In genomic region chr11:102188980-102189379, GRCm38 (mm10) we compare ENCODE assay signal across 9 mouse cellular contexts. TPM values are rescaled to one million over a fixed set of nuclear protein-coding genes. Genes with fewer than 3 reads are reported as not detected.
A peak's percentile ranks its signal among the peaks of the same experiment; 100 is the strongest.
DNase-seq lines count a peak whose midpoint lies in the region; ATAC-seq and TF ChIP-seq lines count a peak whose summit lies in the region.
"Had no signal": no experiment of that assay in that cellular context is flagged by ENCODE, and none has a peak within 500 bp of the region (broad histone marks: within the 10 kb centered on the region; RNA-seq: fewer than 3 reads in every experiment).

No protein-coding gene starts in this region.

- no peak overlapping the region for H3ac ChIP-seq in myocyte (ENCODE audit: control insufficient read depth, insufficient read length)

- 58% methylated on average over 6 of the region's 6 CpGs for WGBS in kidney, embryonic 16.5 days
- 70% methylated on average over 6 of the region's 6 CpGs for WGBS in embryonic facial prominence, embryonic 10.5 days
- 72% methylated on average over 6 of the region's 6 CpGs for WGBS in intestine, embryonic 14.5 days

- H3K4me2 ChIP-seq in kidney, embryonic 16.5 days (replicated peaks; ENCODE audit: low read depth, low read length): peak overlapping the region; percentile 87
- peak overlapping the region; percentile 93 for H3K4me2 ChIP-seq in intestine, embryonic 14.5 days (ENCODE audit: low read length)
- H3K4me2 ChIP-seq in myocyte (ENCODE audit: low read depth): peak overlapping the region; percentile 79

- DNase-seq in kidney, postnatal 14 days: no peak
- DNase-seq in embryonic facial prominence, embryonic 10.5 days (ENCODE audit: low spot score): no peak
- no peak for DNase-seq in intestine, embryonic 14.5 days (ENCODE audit: low spot score)
- no peak for DNase-seq in adrenal gland, adult 18-20 months (ENCODE audit: low spot score in 2 of 2)
- no peak for DNase-seq in B cell, adult 2 months
- no peak for DNase-seq in frontal cortex, adult 2 months (ENCODE audit: extremely low spot score in 1 of 2, low spot score in 1 of 2)

- no peaks in the 10 kb centered on the region for H3K9me3 ChIP-seq in kidney, embryonic 16.5 days (ENCODE audit: low read length)
- no peaks in the 10 kb centered on the region for H3K9me3 ChIP-seq in embryonic facial prominence, embryonic 10.5 days
- H3K9me3 ChIP-seq in intestine, embryonic 14.5 days (ENCODE audit: control insufficient read depth, low read length): no peaks in the 10 kb centered on the region

- H3K27ac ChIP-seq in kidney, embryonic 16.5 days (ENCODE audit: low read length): peak overlapping the region; percentile 29
- peak overlapping the region; percentile 85 for H3K27ac ChIP-seq in embryonic facial prominence, embryonic 10.5 days (replicated peaks)
- peak overlapping the region; percentile 51 for H3K27ac ChIP-seq in intestine, embryonic 14.5 days (ENCODE audit: low read depth)

- H3K9ac ChIP-seq in kidney, embryonic 16.5 days (replicated peaks; ENCODE audit: low read length): peak overlapping the region; percentile 77
- H3K9ac ChIP-seq in intestine, embryonic 14.5 days (ENCODE audit: low read length): peak overlapping the region; percentile 64

- peaks cover 9% of the 10 kb centered on the region for H3K79me2 ChIP-seq in myocyte (ENCODE audit: control insufficient read depth, insufficient read depth)

- peaks cover 31% of the 10 kb centered on the region for H3K4me1 ChIP-seq in kidney, embryonic 16.5 days (ENCODE audit: insufficient read depth, low read length)
- peaks cover 36% of the 10 kb centered on the region for H3K4me1 ChIP-seq in embryonic facial prominence, embryonic 10.5 days
- peaks cover 21% of the 10 kb centered on the region for H3K4me1 ChIP-seq in intestine, embryonic 14.5 days (replicated peaks; ENCODE audit: control insufficient read depth, insufficient read depth, low read length)

- no peak for TF ChIP-seq POLR2A in myocyte (IDR thresholded peaks at IDR 0.05; ENCODE audit: insufficient read length, low read depth)

- no peaks in the 10 kb centered on the region for H3K27me3 ChIP-seq in kidney, embryonic 16.5 days (ENCODE audit: insufficient read depth, low read length)
- no peaks in the 10 kb centered on the region for H3K27me3 ChIP-seq in embryonic facial prominence, embryonic 10.5 days (replicated peaks; ENCODE audit: low read depth, poor library complexity, severe bottlenecking)
- H3K27me3 ChIP-seq in intestine, embryonic 14.5 days (replicated peaks; ENCODE audit: control insufficient read depth, insufficient read depth, low read length): no peaks in the 10 kb centered on the region
- no peaks in the 10 kb centered on the region for H3K27me3 ChIP-seq in myocyte (ENCODE audit: control insufficient read depth, insufficient read depth, insufficient read length)

- no peak for ATAC-seq in kidney, embryonic 16.5 days (ENCODE audit: low FRiP score, low TSS enrichment)
- ATAC-seq in intestine, embryonic 14.5 days (replicated peaks; ENCODE audit: low FRiP score, low TSS enrichment, low read depth): no peak

- H3K4me3 ChIP-seq in kidney, embryonic 16.5 days (ENCODE audit: low read length): peak overlapping the region; percentile 71
- H3K4me3 ChIP-seq in embryonic facial prominence, embryonic 10.5 days: peak overlapping the region; percentile 76
- peak overlapping the region; percentile 59; the same call in 1 of the 2 replicates for H3K4me3 ChIP-seq in intestine, embryonic 14.5 days (ENCODE audit: low read depth, low read length)
- peak overlapping the region; percentile 49 for H3K4me3 ChIP-seq in myocyte

- H3K36me3 ChIP-seq in kidney, embryonic 16.5 days (ENCODE audit: insufficient read depth, low read length): peaks cover 12% of the 10 kb centered on the region
- H3K36me3 ChIP-seq in embryonic facial prominence, embryonic 10.5 days (replicated peaks): peaks cover 24% of the 10 kb centered on the region
- H3K36me3 ChIP-seq in intestine, embryonic 14.5 days (ENCODE audit: control insufficient read depth, insufficient read depth, low read length): peaks cover 15% of the 10 kb centered on the region; the same call in 1 of the 2 replicates
- H3K36me3 ChIP-seq in myocyte (ENCODE audit: control insufficient read depth, insufficient read depth): no peaks in the 10 kb centered on the region

TF ChIP-seq in myocyte, 11 proteins besides CTCF, POLR2A, EP300 and RAD21:
- TF ChIP-seq MAX (IDR thresholded peaks at IDR 0.05; ENCODE audit: low read depth) (no peak), POLR2AphosphoS2 (IDR thresholded peaks at IDR 0.05; ENCODE audit: insufficient read length, low read depth) (no peak), TCF3 (IDR thresholded peaks at IDR 0.05; ENCODE audit: insufficient read length, low read depth) (no peak), SRF (IDR thresholded peaks at IDR 0.05; ENCODE audit: control insufficient read depth, insufficient read length, low read depth) (no peak), REST (IDR thresholded peaks at IDR 0.05; ENCODE audit: insufficient read depth, insufficient read length) (no peak), E2F4 (IDR thresholded peaks at IDR 0.05; ENCODE audit: insufficient read depth) (no peak), MYOD1 (IDR thresholded peaks at IDR 0.05; ENCODE audit: control insufficient read depth in 1 of 3, insufficient read length in 2 of 3, low read depth in 2 of 3) (no peak), CEBPB (IDR thresholded peaks at IDR 0.05; ENCODE audit: insufficient read depth, poor library complexity, severe bottlenecking) (no peak), MYOG (IDR thresholded peaks at IDR 0.05; ENCODE audit: control insufficient read depth in 1 of 3, insufficient read depth in 1 of 3, insufficient read length in 2 of 3, low read depth in 2 of 3) (no peak), USF1 (IDR thresholded peaks at IDR 0.05; ENCODE audit: low read depth) (no peak), TCF12 (IDR thresholded peaks at IDR 0.05; ENCODE audit: insufficient read depth, poor library complexity, severe bottlenecking) (no peak)

RNA-seq across cellular contexts. Expression of gene G6pc3, which starts 0.4 kb away (rescaled TPM):
- polyA plus RNA-seq in kidney, embryonic 16.5 days (2015; fragmentation: Nextera tagmentation; extraction: Ambion mirVana): 46.0 and 49.9 TPM in 2 replicates
- polyA plus RNA-seq in embryonic facial prominence, embryonic 10.5 days (2016; fragmentation: Nextera tagmentation; extraction: Ambion mirVana): 38.2 and 39.6 TPM in 2 replicates
- 36.0 and 37.4 TPM in 2 replicates for polyA plus RNA-seq in intestine, embryonic 14.5 days (2014; fragmentation: Nextera tagmentation; extraction: Ambion mirVana)
- polyA plus RNA-seq in myocyte (2012; fragmentation: generic; extraction: Trizol): 58.1 TPM
- 100 to 1,000 TPM; 121 to 128 TPM for total RNA-seq in adrenal gland, adult 18-20 months (2021)
- 87.5 and 91.4 TPM in 2 replicates for polyA plus RNA-seq in frontal cortex, adult 2 months (2012; rRNA removed)

RNA-seq across cellular contexts. Expression of gene Lsm12, which starts 3.9 kb away (rescaled TPM):
- 90.2 and 108 TPM in 2 replicates for polyA plus RNA-seq in kidney, embryonic 16.5 days (2015; fragmentation: Nextera tagmentation; extraction: Ambion mirVana)
- 145 and 155 TPM in 2 replicates for polyA plus RNA-seq in embryonic facial prominence, embryonic 10.5 days (2016; fragmentation: Nextera tagmentation; extraction: Ambion mirVana)
- 88.4 and 89.9 TPM in 2 replicates for polyA plus RNA-seq in intestine, embryonic 14.5 days (2014; fragmentation: Nextera tagmentation; extraction: Ambion mirVana)
- 33.1 TPM for polyA plus RNA-seq in myocyte (2012; fragmentation: generic; extraction: Trizol)
- 100 to 1,000 TPM in 1 of 2 experiments, 10 to 100 TPM in 1; 83.9 to 102 TPM for total RNA-seq in adrenal gland, adult 18-20 months (2021)
- 32.9 and 35.5 TPM in 2 replicates for polyA plus RNA-seq in frontal cortex, adult 2 months (2012; rRNA removed)

RNA-seq across cellular contexts. Expression of gene Tmem101, which starts 32.8 kb away (rescaled TPM):
- 42.7 and 43.1 TPM in 2 replicates for polyA plus RNA-seq in kidney, embryonic 16.5 days (2015; fragmentation: Nextera tagmentation; extraction: Ambion mirVana)
- polyA plus RNA-seq in embryonic facial prominence, embryonic 10.5 days (2016; fragmentation: Nextera tagmentation; extraction: Ambion mirVana): 35.0 and 38.0 TPM in 2 replicates
- 22.6 and 27.1 TPM in 2 replicates for polyA plus RNA-seq in intestine, embryonic 14.5 days (2014; fragmentation: Nextera tagmentation; extraction: Ambion mirVana)
- polyA plus RNA-seq in myocyte (2012; fragmentation: generic; extraction: Trizol): 37.7 TPM
- 10 to 100 TPM; 12.0 to 13.6 TPM for total RNA-seq in adrenal gland, adult 18-20 months (2021)
- 28.1 TPM in 2 replicates for polyA plus RNA-seq in frontal cortex, adult 2 months (2012; rRNA removed)

RNA-seq across cellular contexts. Expression of gene Hdac5, which starts 41.0 kb away (rescaled TPM):
- polyA plus RNA-seq in kidney, embryonic 16.5 days (2015; fragmentation: Nextera tagmentation; extraction: Ambion mirVana): 51.5 and 59.8 TPM in 2 replicates
- 49.6 and 52.9 TPM in 2 replicates for polyA plus RNA-seq in embryonic facial prominence, embryonic 10.5 days (2016; fragmentation: Nextera tagmentation; extraction: Ambion mirVana)
- 45.4 and 53.2 TPM in 2 replicates for polyA plus RNA-seq in intestine, embryonic 14.5 days (2014; fragmentation: Nextera tagmentation; extraction: Ambion mirVana)
- polyA plus RNA-seq in myocyte (2012; fragmentation: generic; extraction: Trizol): 77.3 TPM
- total RNA-seq in adrenal gland, adult 18-20 months (2021): 100 to 1,000 TPM in 1 of 2 experiments, 10 to 100 TPM in 1; 79.1 to 115 TPM
- polyA plus RNA-seq in frontal cortex, adult 2 months (2012; rRNA removed): 256 and 323 TPM in 2 replicates

RNA-seq across cellular contexts. Expression of gene Nags, which starts 43.7 kb away (rescaled TPM):
- polyA plus RNA-seq in kidney, embryonic 16.5 days (2015; fragmentation: Nextera tagmentation; extraction: Ambion mirVana): 0.10 and 0.17 TPM in 2 replicates
- not detected in 2 replicates for polyA plus RNA-seq in embryonic facial prominence, embryonic 10.5 days (2016; fragmentation: Nextera tagmentation; extraction: Ambion mirVana)
- 1.7 and 3.4 TPM in 2 replicates for polyA plus RNA-seq in intestine, embryonic 14.5 days (2014; fragmentation: Nextera tagmentation; extraction: Ambion mirVana)
- polyA plus RNA-seq in myocyte (2012; fragmentation: generic; extraction: Trizol): not detected
- total RNA-seq in adrenal gland, adult 18-20 months (2021): under 1 TPM in 1 of 2 experiments, not detected in 1; 0.77 TPM
- polyA plus RNA-seq in frontal cortex, adult 2 months (2012; rRNA removed): 0.04 and 0.06 TPM in 2 replicates
- total RNA-seq: gastrocnemius, adult 8-10 months had no signal

Comparison
In these comparisons a context has a peak if more than half of its experiments do, and no peak if none do; other contexts are left out.
1. H3K27ac ChIP-seq: peak in every context shown above with its lines; median percentile 85 in embryonic facial prominence, embryonic 10.5 days; 51 in intestine, embryonic 14.5 days; 29 in kidney, embryonic 16.5 days.